Mouse (Mus musculus) fibroblast of lung, adult 2 months (primary cell): ENCODE results near the gene Smim13.
"Not testable (repeated sequence)": the region's sequence is repeated elsewhere in the genome, so short reads cannot be mapped to it uniquely, and the experiment has no call there.

Source experiments
- DNase-seq: peaks from one replicate; pipeline ENCODE4 v3.0.0-alpha.2; 2011; ENCODE audit warnings: low read depth

Gene Smim13

GRCm38 (mm10) chr13:41238035-41238804, 11.4 kb upstream of the Smim13 start:
- no peak for DNase-seq

- peak; percentile 21 for DNase-seq
Observed at GRCm38 (mm10) chr13:41238805-41239130, 10.9 kb upstream of the Smim13 start.

- no peak for DNase-seq
Observed at GRCm38 (mm10) chr13:41241557-41241956, 8.1 kb upstream of the Smim13 start.

GRCm38 (mm10) chr13:41244306-41244830, 5.3 kb upstream of the Smim13 start:
- DNase-seq = no peak

GRCm38 (mm10) chr13:41248751-41249520, 708 bp upstream of the Smim13 start:
- DNase-seq = no peak

- peak; percentile 11 for DNase-seq
Observed at GRCm38 (mm10) chr13:41250318-41250981, 806 bp downstream of the Smim13 start.

- not testable (repeated sequence) for DNase-seq
Observed at GRCm38 (mm10) chr13:41251232-41251631, 1.6 kb downstream of the Smim13 start.

- DNase-seq = no peak
Observed at GRCm38 (mm10) chr13:41251667-41252066, 2.0 kb downstream of the Smim13 start.

- no peak for DNase-seq
Observed at GRCm38 (mm10) chr13:41252141-41252540, 2.5 kb downstream of the Smim13 start.

- no peak for DNase-seq
Observed at GRCm38 (mm10) chr13:41252736-41253135, 3.1 kb downstream of the Smim13 start.

- no peak for DNase-seq
Observed at GRCm38 (mm10) chr13:41256126-41256525, 6.5 kb downstream of the Smim13 start.

- DNase-seq = no peak
Observed at GRCm38 (mm10) chr13:41256962-41257361, 7.3 kb downstream of the Smim13 start.

GRCm38 (mm10) chr13:41257851-41258250, 8.2 kb downstream of the Smim13 start:
- no peak for DNase-seq

- DNase-seq = not testable (repeated sequence)
Observed at GRCm38 (mm10) chr13:41261617-41262016, 12.0 kb downstream of the Smim13 start.

GRCm38 (mm10) chr13:41263304-41264006, 13.8 kb downstream of the Smim13 start:
- DNase-seq = no peak

GRCm38 (mm10) chr13:41267827-41268408, 18.3 kb downstream of the Smim13 start:
- DNase-seq = no peak

GRCm38 (mm10) chr13:41273927-41274650, 24.4 kb downstream of the Smim13 start, which contains the start of gene Gm17364:
Gene Gm17364 (minus strand): TSS chr13:41273977.
- no peak for DNase-seq

GRCm38 (mm10) chr13:41280696-41281095, 31.1 kb downstream of the Smim13 start:
- no peak for DNase-seq

- peak; percentile 46 for DNase-seq
Observed at GRCm38 (mm10) chr13:41283256-41283655, 33.6 kb downstream of the Smim13 start.

GRCm38 (mm10) chr13:41285448-41285847, 35.8 kb downstream of the Smim13 start:
- no peak for DNase-seq

- no peak for DNase-seq
Observed at GRCm38 (mm10) chr13:41286285-41286684, 36.6 kb downstream of the Smim13 start.
